In genomic region chr9:77806842-77807668, GRCm38 (mm10) we compare ENCODE assay signal across 8 mouse cellular contexts. TPM values are rescaled to one million over a fixed set of nuclear protein-coding genes. Genes with fewer than 3 reads are reported as not detected.
DNase-seq lines count a peak whose midpoint lies in the region; ATAC-seq and TF ChIP-seq lines count a peak whose summit lies in the region.

No protein-coding gene starts in this region.

- intact Hi-C loops in heart, adult 2 months (cut with DNase I), result loop anchor here (1.0 to 5.0 kb wide), 4 partner anchors 50 to 232 kb away; no protein-coding TSS in a partner anchor

- H3K4me1 ChIP-seq in embryonic facial prominence, embryonic 13.5 days, result peaks cover 7% of the 10 kb centered on the region; the same call in 1 of the 2 replicates
- peaks cover 5% of the 10 kb centered on the region for H3K4me1 ChIP-seq in heart, adult 2 months (ENCODE audit: control insufficient read depth, insufficient read depth, low read length)
- peaks cover 8% of the 10 kb centered on the region for H3K4me1 ChIP-seq in limb, embryonic 13.5 days
- H3K4me1 ChIP-seq in midbrain, embryonic 16.5 days (ENCODE audit: control insufficient read depth, insufficient read depth, low read length), result peaks cover 4% of the 10 kb centered on the region

- TF ChIP-seq POLR2A in heart, adult 2 months (IDR thresholded peaks at IDR 0.05; ENCODE audit: insufficient read depth, low read depth, low read length), result no peak

- peak; percentile 95 for TF ChIP-seq EP300 in heart, adult 2 months (IDR thresholded peaks at IDR 0.05; ENCODE audit: insufficient read depth, low read depth, low read length)

- ATAC-seq in embryonic facial prominence, embryonic 13.5 days (ENCODE audit: insufficient number of reproducible peaks, insufficient read depth, low FRiP score, low TSS enrichment, low read depth), result 0 out of 2 replicates have a peak, but pooled peaks have one; percentile 72
- peak; percentile 87 for ATAC-seq in limb, embryonic 13.5 days (ENCODE audit: low FRiP score, low read depth)
- ATAC-seq in midbrain, embryonic 16.5 days, result peak; percentile 92

- peak overlapping the region; percentile 57 for H3K4me2 ChIP-seq in embryonic facial prominence, embryonic 13.5 days
- H3K4me2 ChIP-seq in limb, embryonic 13.5 days (replicated peaks), result peak overlapping the region; percentile 56
- peak overlapping the region; percentile 42 for H3K4me2 ChIP-seq in midbrain, embryonic 16.5 days (ENCODE audit: low read length)

- H3K9me3 ChIP-seq in embryonic facial prominence, embryonic 13.5 days, result no peaks in the 10 kb centered on the region
- no peaks in the 10 kb centered on the region for H3K9me3 ChIP-seq in limb, embryonic 13.5 days
- no peaks in the 10 kb centered on the region for H3K9me3 ChIP-seq in midbrain, embryonic 16.5 days (replicated peaks; ENCODE audit: control insufficient read depth, low read length, poor library complexity, severe bottlenecking)

- WGBS in embryonic facial prominence, embryonic 13.5 days, result 22% methylated on average over 12 of the region's 12 CpGs
- WGBS in heart, adult 2 months, result 10% methylated on average over 12 of the region's 12 CpGs
- WGBS in limb, embryonic 13.5 days, result 21% methylated on average over 12 of the region's 12 CpGs
- WGBS in midbrain, embryonic 16.5 days, result 20% methylated on average over 12 of the region's 12 CpGs

- peak; percentile 48 for DNase-seq in 3134 (ENCODE audit: extremely low read depth, insufficient read length, low spot score)
- peak; percentile 85 to 89 for DNase-seq in adrenal gland, postnatal 36 days
- peak; percentile 87 to 89 for DNase-seq in heart, adult 2 months
- DNase-seq in kidney, adult 8-10 months, result peak; percentile 83 to 93
- DNase-seq in spleen, postnatal 10 days (ENCODE audit: low spot score in 2 of 2), result peak; percentile 72 to 84

- peak; percentile 95 for TF ChIP-seq CTCF in heart, adult 2 months (IDR thresholded peaks at IDR 0.05)

- no peaks in the 10 kb centered on the region for H3K79me2 ChIP-seq in heart, adult 2 months (replicated peaks; ENCODE audit: control insufficient read depth, insufficient read depth, low read length)

- H3K36me3 ChIP-seq in embryonic facial prominence, embryonic 13.5 days, result no peaks in the 10 kb centered on the region
- no peaks in the 10 kb centered on the region for H3K36me3 ChIP-seq in heart, adult 2 months (ENCODE audit: control insufficient read depth, insufficient read depth, low read length)
- H3K36me3 ChIP-seq in limb, embryonic 13.5 days, result no peaks in the 10 kb centered on the region
- no peaks in the 10 kb centered on the region for H3K36me3 ChIP-seq in midbrain, embryonic 16.5 days (ENCODE audit: control insufficient read depth, insufficient read depth, low read length)

- peak overlapping the region; percentile 28; the same call in 1 of the 2 replicates for H3K27ac ChIP-seq in embryonic facial prominence, embryonic 13.5 days
- H3K27ac ChIP-seq in heart, adult 2 months, result peak overlapping the region; percentile 79
- peak overlapping the region; percentile 44; the same call in 1 of the 2 replicates for H3K27ac ChIP-seq in limb, embryonic 13.5 days
- no peak overlapping the region for H3K27ac ChIP-seq in midbrain, embryonic 16.5 days (ENCODE audit: low read length)

- H3K27me3 ChIP-seq in embryonic facial prominence, embryonic 13.5 days, result no peaks in the 10 kb centered on the region
- no peaks in the 10 kb centered on the region for H3K27me3 ChIP-seq in heart, adult 2 months (ENCODE audit: control insufficient read depth, insufficient read depth, low read length)
- no peaks in the 10 kb centered on the region for H3K27me3 ChIP-seq in limb, embryonic 13.5 days
- no peaks in the 10 kb centered on the region for H3K27me3 ChIP-seq in midbrain, embryonic 16.5 days (ENCODE audit: control insufficient read depth, insufficient read depth, low read depth, low read length)

- peak overlapping the region; percentile 44; the same call in 1 of the 2 replicates for H3K9ac ChIP-seq in embryonic facial prominence, embryonic 13.5 days
- peak overlapping the region; percentile 53; the same call in 1 of the 2 replicates for H3K9ac ChIP-seq in heart, adult 2 months (ENCODE audit: low read depth, low read length)
- peak overlapping the region; percentile 54 for H3K9ac ChIP-seq in limb, embryonic 13.5 days
- H3K9ac ChIP-seq in midbrain, embryonic 16.5 days (ENCODE audit: low read depth, low read length), result no peak overlapping the region

- peak overlapping the region; percentile 18 for H3K4me3 ChIP-seq in embryonic facial prominence, embryonic 13.5 days
- H3K4me3 ChIP-seq in heart, adult 2 months, result peak overlapping the region; percentile 18; the same call in 1 of the 2 replicates
- peak overlapping the region; percentile 25 for H3K4me3 ChIP-seq in limb, embryonic 13.5 days
- no peak overlapping the region for H3K4me3 ChIP-seq in midbrain, embryonic 16.5 days (ENCODE audit: low read depth, low read length)

RNA-seq across cellular contexts. Expression of gene Gclc, which starts 52.7 kb away (rescaled TPM):
- 10 to 100 TPM; 40.9 to 47.2 TPM for total RNA-seq in adrenal gland, postnatal 36 days (2021)
- polyA plus RNA-seq in embryonic facial prominence, embryonic 13.5 days (2015; fragmentation: Nextera tagmentation; extraction: Ambion mirVana), result 13.5 and 14.7 TPM in 2 replicates
- 10 to 100 TPM; 10.6 to 12.0 TPM for total RNA-seq in heart, adult 2 months (2021)
- 6.6 and 9.3 TPM in 2 replicates for polyA plus RNA-seq in heart, adult 2 months (2012; rRNA removed)
- 11.0 and 11.4 TPM in 2 replicates for polyA plus RNA-seq in limb, embryonic 13.5 days (2015; fragmentation: Nextera tagmentation; extraction: Ambion mirVana)
- polyA plus RNA-seq in midbrain, embryonic 16.5 days (2015; fragmentation: Nextera tagmentation; extraction: Ambion mirVana), result 15.1 and 15.4 TPM in 2 replicates
